Comparison of ENCODE assay signal across 8 mouse cellular contexts in genomic region chr8:105623118-105623517, GRCm38 (mm10). TPM values are rescaled to one million over a fixed set of nuclear protein-coding genes. Genes with fewer than 3 reads are reported as not detected.
DNase-seq lines count a peak whose midpoint lies in the region; ATAC-seq and TF ChIP-seq lines count a peak whose summit lies in the region.

No protein-coding gene starts in this region.

- 23% methylated on average over 5 of the region's 5 CpGs for WGBS in midbrain, embryonic 12.5 days
- 32% methylated on average over 5 of the region's 5 CpGs for WGBS in midbrain, embryonic 16.5 days

- no peaks in the 10 kb centered on the region for H3K9me3 ChIP-seq in midbrain, embryonic 12.5 days
- H3K9me3 ChIP-seq in midbrain, embryonic 16.5 days (replicated peaks; ENCODE audit: control insufficient read depth, low read length, poor library complexity, severe bottlenecking) = no peaks in the 10 kb centered on the region

- peaks cover 44% of the 10 kb centered on the region for H3K36me3 ChIP-seq in midbrain, embryonic 12.5 days
- H3K36me3 ChIP-seq in midbrain, embryonic 16.5 days (ENCODE audit: control insufficient read depth, insufficient read depth, low read length) = peaks cover 15% of the 10 kb centered on the region

- peaks cover 19% of the 10 kb centered on the region for H3K4me1 ChIP-seq in midbrain, embryonic 12.5 days
- no peaks in the 10 kb centered on the region; the same call in 1 of the 2 replicates for H3K4me1 ChIP-seq in midbrain, embryonic 16.5 days (ENCODE audit: control insufficient read depth, insufficient read depth, low read length)
- H3K4me1 ChIP-seq in cortical plate, adult 2 months (ENCODE audit: control insufficient read depth, insufficient read depth, low read length) = peaks cover 7% of the 10 kb centered on the region; the same call in 1 of the 2 replicates

- no peak for ATAC-seq in midbrain, embryonic 12.5 days (ENCODE audit: low FRiP score, low read depth)
- ATAC-seq in midbrain, embryonic 16.5 days = no peak
- ATAC-seq in monocyte, adult 5-6 weeks (replicated peaks; ENCODE audit: insufficient number of reproducible peaks, low FRiP score, low TSS enrichment, poor library complexity, severe bottlenecking) = peak; percentile 28

- no peaks in the 10 kb centered on the region for H3K27me3 ChIP-seq in midbrain, embryonic 12.5 days
- H3K27me3 ChIP-seq in midbrain, embryonic 16.5 days (ENCODE audit: control insufficient read depth, insufficient read depth, low read depth, low read length) = no peaks in the 10 kb centered on the region

- H3K4me2 ChIP-seq in midbrain, embryonic 12.5 days (replicated peaks) = no peak overlapping the region
- H3K4me2 ChIP-seq in midbrain, embryonic 16.5 days (ENCODE audit: low read length) = no peak overlapping the region

- H3K4me3 ChIP-seq in midbrain, embryonic 12.5 days = no peak overlapping the region
- no peak overlapping the region for H3K4me3 ChIP-seq in midbrain, embryonic 16.5 days (ENCODE audit: low read depth, low read length)
- no peak overlapping the region for H3K4me3 ChIP-seq in cortical plate, adult 2 months (ENCODE audit: insufficient read depth, low read length)

- no peak overlapping the region; the same call in 1 of the 2 replicates for H3K9ac ChIP-seq in midbrain, embryonic 12.5 days (replicated peaks)
- H3K9ac ChIP-seq in midbrain, embryonic 16.5 days (ENCODE audit: low read depth, low read length) = no peak overlapping the region

- no peak for TF ChIP-seq CTCF in cortical plate, adult 2 months (IDR thresholded peaks at IDR 0.05; ENCODE audit: extremely low read depth, insufficient read depth, low read length)

- intact Hi-C loops in left cerebral cortex, postnatal 4 days (cut with DNase I) = no loop called here

- TF ChIP-seq POLR2A in cortical plate, adult 2 months (IDR thresholded peaks at IDR 0.05; ENCODE audit: extremely low read depth, insufficient read depth, low read length) = no peak

- 0 out of 2 replicates have a peak overlapping the region, but pooled peaks have one; percentile 75 for H3K27ac ChIP-seq in midbrain, embryonic 12.5 days (replicated peaks)
- no peak overlapping the region for H3K27ac ChIP-seq in midbrain, embryonic 16.5 days (ENCODE audit: low read length)
- H3K27ac ChIP-seq in cortical plate, adult 2 months (ENCODE audit: insufficient read depth, low read length) = peak overlapping the region; percentile 6

- peak; percentile 94 for DNase-seq in induced T-regulatory cell, adult 2 months (ENCODE audit: low read depth)
- DNase-seq in thymus, postnatal 36 days = peak; percentile 86 to 96
- DNase-seq in layer of hippocampus, adult 8-10 months (ENCODE audit: low spot score in 2 of 2) = no peak
- no peak for DNase-seq in left cerebral cortex, postnatal 4 days

RNA-seq across cellular contexts. Expression of gene Ctcf, which starts 13.2 kb away (rescaled TPM):
- polyA plus RNA-seq in midbrain, embryonic 12.5 days (2016; fragmentation: Nextera tagmentation; extraction: Ambion mirVana) = 157 TPM in 2 replicates
- 93.8 and 100 TPM in 2 replicates for polyA plus RNA-seq in midbrain, embryonic 16.5 days (2015; fragmentation: Nextera tagmentation; extraction: Ambion mirVana)
- polyA plus RNA-seq in cortical plate, adult 2 months (2012; rRNA removed) = 30.3 and 30.8 TPM in 2 replicates
- 75.1 to 125 TPM (median 91.9 TPM) in 3 replicates for total RNA-seq in monocyte, adult 5-6 weeks (2017)
- total RNA-seq in layer of hippocampus, adult 8-10 months (2022) = 10 to 100 TPM; 67.5 to 77.9 (median 71.5) TPM
- total RNA-seq in left cerebral cortex, postnatal 4 days (2021) = 10 to 100 TPM; 80.8 to 82.2 TPM

RNA-seq across cellular contexts. Expression of gene Agrp, which starts 14.1 kb away (rescaled TPM):
- polyA plus RNA-seq in midbrain, embryonic 12.5 days (2016; fragmentation: Nextera tagmentation; extraction: Ambion mirVana) = 1.3 TPM in 1 of 2 replicates, not detected in the other
- polyA plus RNA-seq in midbrain, embryonic 16.5 days (2015; fragmentation: Nextera tagmentation; extraction: Ambion mirVana) = 1.4 TPM in 2 replicates
- 0.15 and 0.17 TPM in 2 replicates for polyA plus RNA-seq in cortical plate, adult 2 months (2012; rRNA removed)
- 3.6 to 4.9 TPM in 2 of 3 replicates, not detected in the other for total RNA-seq in monocyte, adult 5-6 weeks (2017)
- under 1 TPM in 1 of 4 experiments, not detected in 3; 0.79 TPM for total RNA-seq in layer of hippocampus, adult 8-10 months (2022)
- total RNA-seq in left cerebral cortex, postnatal 4 days (2021) = not detected

RNA-seq across cellular contexts. Expression of gene Ripor1, which starts 18.1 kb away (rescaled TPM):
- polyA plus RNA-seq in midbrain, embryonic 12.5 days (2016; fragmentation: Nextera tagmentation; extraction: Ambion mirVana) = 19.5 and 21.7 TPM in 2 replicates
- 33.8 and 35.2 TPM in 2 replicates for polyA plus RNA-seq in midbrain, embryonic 16.5 days (2015; fragmentation: Nextera tagmentation; extraction: Ambion mirVana)
- polyA plus RNA-seq in cortical plate, adult 2 months (2012; rRNA removed) = 47.3 and 49.1 TPM in 2 replicates
- 0.64 to 6.4 TPM (median 1.2 TPM) in 3 replicates for total RNA-seq in monocyte, adult 5-6 weeks (2017)
- 10 to 100 TPM; 75.4 to 83.7 (median 81.8) TPM for total RNA-seq in layer of hippocampus, adult 8-10 months (2022)
- 10 to 100 TPM; 70.0 to 70.6 TPM for total RNA-seq in left cerebral cortex, postnatal 4 days (2021)

RNA-seq across cellular contexts. Expression of gene Atp6v0d1, which starts 57.3 kb away (rescaled TPM):
- polyA plus RNA-seq in midbrain, embryonic 12.5 days (2016; fragmentation: Nextera tagmentation; extraction: Ambion mirVana) = 107 and 110 TPM in 2 replicates
- polyA plus RNA-seq in midbrain, embryonic 16.5 days (2015; fragmentation: Nextera tagmentation; extraction: Ambion mirVana) = 226 and 244 TPM in 2 replicates
- 359 and 361 TPM in 2 replicates for polyA plus RNA-seq in cortical plate, adult 2 months (2012; rRNA removed)
- 62.8 to 77.2 TPM (median 68.8 TPM) in 3 replicates for total RNA-seq in monocyte, adult 5-6 weeks (2017)
- 100 to 1,000 TPM; 258 to 301 (median 285) TPM for total RNA-seq in layer of hippocampus, adult 8-10 months (2022)
- 100 to 1,000 TPM; 255 to 260 TPM for total RNA-seq in left cerebral cortex, postnatal 4 days (2021)

Comparison
In these comparisons a context has a peak if more than half of its experiments do, and no peak if none do; other contexts are left out.
1. DNase-seq: peak in induced T-regulatory cell, adult 2 months (single experiment) and thymus, postnatal 36 days (2 of 2); none in layer of hippocampus, adult 8-10 months (0 of 2) and left cerebral cortex, postnatal 4 days (single experiment).